Mouse (Mus musculus): ENCODE results near the gene Prkcz. TPM values are rescaled to one million over a fixed set of nuclear protein-coding genes. Genes with fewer than 3 reads are reported as not detected.

The Prkcz gene
- polyA plus RNA-seq, 1 experiment from 2014 or later, result 9.2 TPM

DNA sequence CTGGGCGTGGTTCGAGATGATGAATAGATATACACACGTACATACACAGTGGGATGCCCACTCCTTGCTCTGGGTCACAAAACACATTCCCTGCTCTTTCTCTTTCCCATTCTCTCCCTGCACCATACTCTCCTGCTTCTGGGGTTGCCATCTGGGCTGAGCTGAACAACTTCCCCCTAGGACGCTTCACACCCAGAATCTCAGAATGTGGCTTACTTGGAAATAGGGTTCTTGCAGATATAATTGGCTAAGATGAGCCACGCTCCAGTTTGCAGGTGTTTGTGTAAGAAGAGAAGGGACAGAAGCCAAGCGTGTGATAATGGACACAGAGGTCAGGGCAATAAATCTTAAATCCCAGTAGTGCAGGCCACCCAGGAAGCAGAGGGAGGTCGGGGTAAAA is 20.8 kb upstream of the Prkcz start:
- H3K9ac ChIP-seq, result no peak overlapping the region
- H3K27me3 ChIP-seq, result peaks cover 36% of the 10 kb centered on the region
- no peak overlapping the region for H3K27ac ChIP-seq
- no peak overlapping the region for H3K4me3 ChIP-seq
- H3K4me2 ChIP-seq (replicated peaks), result no peak overlapping the region
- no peak for ATAC-seq (ENCODE audit: low FRiP score, low read depth)
- H3K36me3 ChIP-seq, result no peaks in the 10 kb centered on the region
- no peaks in the 10 kb centered on the region for H3K9me3 ChIP-seq
- WGBS, result 38% methylated on average over 7 of the region's 7 CpGs
- no peaks in the 10 kb centered on the region for H3K4me1 ChIP-seq

DNA sequence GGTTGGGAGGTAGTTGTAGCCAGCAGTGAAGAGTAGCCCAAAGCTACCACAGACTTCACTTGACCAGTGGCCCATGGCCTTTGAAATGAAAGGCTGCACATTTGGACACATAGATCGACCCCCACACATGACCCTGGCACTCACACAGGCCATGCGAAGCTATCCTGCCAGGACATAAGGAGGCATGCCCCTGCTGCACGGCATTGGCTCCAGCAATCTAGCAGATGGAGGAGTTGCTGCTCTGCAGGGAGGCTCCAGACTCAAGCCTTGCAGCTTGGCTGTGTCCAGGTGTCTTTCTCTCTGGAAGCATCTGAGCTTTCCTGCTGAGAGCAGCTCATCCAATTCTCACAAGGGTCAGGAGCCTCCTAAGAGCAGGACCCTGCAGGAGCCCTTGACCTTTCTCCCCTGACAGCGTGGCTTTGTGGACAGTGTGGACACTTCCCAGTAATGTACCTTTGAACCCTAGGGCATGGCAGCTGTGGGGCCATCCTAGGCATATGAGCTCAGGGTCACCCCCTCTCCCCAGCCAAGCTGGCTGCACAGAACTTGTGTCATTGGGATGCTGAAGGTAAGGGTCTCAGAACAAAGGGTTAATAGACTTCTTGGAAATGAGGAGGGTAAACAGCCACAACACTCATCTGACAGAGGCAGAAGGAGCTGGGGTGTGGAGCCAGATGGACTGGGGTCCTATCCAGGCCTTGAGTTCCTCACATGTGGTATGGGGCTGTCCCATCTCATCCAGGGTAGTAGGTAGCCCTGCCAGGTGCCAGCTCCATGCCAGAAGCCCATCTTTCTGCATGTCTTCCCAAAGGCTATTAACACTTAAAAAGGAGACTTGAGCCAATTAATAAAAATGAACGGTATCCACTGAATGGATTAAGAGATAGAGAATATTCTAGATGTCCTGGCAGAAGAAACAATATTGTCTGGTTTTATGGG is 10.9 kb upstream of the Prkcz start:
- Histone ChIP-seq H3K27me3 (peaks cover 18% of the 10 kb centered on the region), H3K9me3 (no peaks in the 10 kb centered on the region; the same call in 1 of the 2 replicates), H3K9ac (no peak overlapping the region), H3K27ac (no peak overlapping the region), H3K4me3 (no peak overlapping the region), H3K4me2 (replicated peaks) (no peak overlapping the region), H3K4me1 (no peaks in the 10 kb centered on the region), H3K36me3 (no peaks in the 10 kb centered on the region)
- 81% methylated on average over 5 of the region's 5 CpGs for WGBS
- ATAC-seq (ENCODE audit: low FRiP score, low read depth), result no peak

DNA sequence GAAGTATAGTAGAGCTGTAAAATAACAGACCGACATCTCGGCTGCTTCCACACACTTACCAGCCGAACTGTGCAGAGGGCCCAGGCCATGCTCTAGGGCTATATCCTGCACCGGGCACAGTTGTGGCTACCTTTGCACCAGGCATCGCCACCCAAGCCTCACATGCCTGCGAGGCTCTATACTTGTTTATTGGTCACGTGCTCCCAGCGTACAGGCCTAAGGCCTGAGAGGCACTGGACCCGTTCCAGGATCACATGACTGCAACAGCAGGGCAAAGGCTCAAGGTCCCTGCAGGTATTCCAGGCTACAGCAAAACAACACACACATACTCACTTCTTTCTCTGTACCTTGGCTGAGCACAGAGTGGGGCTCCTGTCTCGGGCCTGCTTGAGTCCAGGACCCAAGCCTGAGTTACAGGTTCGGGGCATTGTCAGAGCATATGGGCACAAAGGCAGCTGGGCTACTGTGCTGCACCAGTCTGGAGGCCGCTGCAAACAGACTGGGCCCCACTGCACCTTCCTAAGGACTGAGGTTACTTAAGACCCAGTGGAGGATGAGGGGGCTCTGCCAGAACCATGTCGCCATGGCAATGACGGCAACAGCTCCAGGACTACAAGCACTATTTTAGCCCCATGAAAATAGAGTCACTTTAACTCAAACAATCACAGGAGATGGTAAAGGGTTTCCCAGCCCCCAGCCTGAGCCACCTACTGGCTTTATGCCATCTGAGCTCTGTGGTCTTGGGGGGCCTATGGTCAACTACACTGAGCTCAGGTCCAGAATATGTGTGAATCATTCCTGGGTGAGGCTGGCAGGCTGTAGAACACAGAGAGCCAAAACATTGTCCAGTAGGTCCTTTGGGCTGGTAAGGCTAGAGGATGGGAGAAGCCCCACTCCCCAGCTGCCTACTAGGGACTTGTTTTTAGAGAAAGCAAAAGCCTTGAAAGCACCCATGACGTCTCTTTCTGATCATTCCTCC is 9.9 kb upstream of the Prkcz start:
- Histone ChIP-seq H3K4me1 (no peaks in the 10 kb centered on the region), H3K4me2 (replicated peaks) (no peak overlapping the region), H3K27ac (no peak overlapping the region), H3K36me3 (no peaks in the 10 kb centered on the region), H3K9ac (no peak overlapping the region), H3K27me3 (peaks cover 21% of the 10 kb centered on the region), H3K4me3 (no peak overlapping the region), H3K9me3 (no peaks in the 10 kb centered on the region; the same call in 1 of the 2 replicates)
- WGBS, result 81% methylated on average over 15 of the region's 15 CpGs
- ATAC-seq (ENCODE audit: low FRiP score, low read depth), result no peak

DNA sequence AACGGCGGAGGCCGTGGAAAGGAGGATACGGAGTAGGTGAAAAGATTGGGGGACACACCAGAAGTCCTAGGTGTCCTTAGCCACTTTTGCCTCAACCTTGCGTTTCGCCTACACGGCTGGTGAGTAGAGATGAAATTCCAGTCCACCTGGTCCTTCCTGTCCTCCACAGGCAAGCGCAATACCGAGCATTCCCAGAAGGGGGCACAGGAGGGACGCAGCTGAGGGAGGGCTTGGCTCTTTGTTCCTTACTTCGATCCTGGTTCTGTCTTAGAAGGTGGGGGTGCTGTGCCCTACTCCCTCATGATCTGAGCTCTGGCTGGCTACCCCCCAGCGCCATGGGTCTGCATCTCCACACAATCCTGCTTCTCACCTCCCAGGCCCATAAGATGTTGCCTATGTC is 7.5 kb upstream of the Prkcz start:
- Histone ChIP-seq H3K27me3 (peaks cover 41% of the 10 kb centered on the region), H3K4me2 (replicated peaks) (no peak overlapping the region)

DNA sequence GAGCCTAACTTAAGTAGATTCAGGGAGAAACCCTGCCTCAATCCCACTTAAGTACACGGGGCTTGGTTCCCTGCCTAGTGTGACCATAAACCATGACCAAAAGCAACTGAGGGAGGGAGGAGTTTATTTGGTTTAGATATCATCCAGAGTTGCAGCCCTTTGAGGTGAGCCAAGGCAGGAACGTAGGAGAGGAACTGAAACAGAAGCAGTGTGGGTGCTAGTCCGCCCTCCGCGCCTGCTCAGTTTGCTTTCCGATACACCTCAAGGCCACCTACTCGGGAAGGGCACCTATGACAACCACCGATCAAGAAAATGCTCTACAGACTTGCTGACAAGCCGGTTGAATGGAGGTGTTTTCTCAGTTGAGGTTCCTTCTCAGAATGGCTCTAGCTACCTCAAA is 6.6 kb upstream of the Prkcz start:
- no peak overlapping the region for H3K9ac ChIP-seq
- no peak for ATAC-seq (ENCODE audit: low FRiP score, low read depth)
- H3K4me3 ChIP-seq, result no peak overlapping the region
- H3K4me1 ChIP-seq, result no peaks in the 10 kb centered on the region
- no peaks in the 10 kb centered on the region for H3K9me3 ChIP-seq
- no peak overlapping the region for H3K27ac ChIP-seq
- no peaks in the 10 kb centered on the region for H3K36me3 ChIP-seq
- no peak overlapping the region for H3K4me2 ChIP-seq (replicated peaks)
- WGBS, result 87% methylated on average over 9 of the region's 9 CpGs
- peaks cover 51% of the 10 kb centered on the region for H3K27me3 ChIP-seq

More for the DNA sequence above, 7.5 kb upstream of the Prkcz start:
- no peak for ATAC-seq (ENCODE audit: low FRiP score, low read depth)
- 31% methylated on average over 12 of the region's 12 CpGs for WGBS
- Histone ChIP-seq H3K9me3 (no peaks in the 10 kb centered on the region), H3K9ac (no peak overlapping the region), H3K4me1 (no peaks in the 10 kb centered on the region), H3K36me3 (no peaks in the 10 kb centered on the region), H3K4me3 (no peak overlapping the region), H3K27ac (no peak overlapping the region)

DNA sequence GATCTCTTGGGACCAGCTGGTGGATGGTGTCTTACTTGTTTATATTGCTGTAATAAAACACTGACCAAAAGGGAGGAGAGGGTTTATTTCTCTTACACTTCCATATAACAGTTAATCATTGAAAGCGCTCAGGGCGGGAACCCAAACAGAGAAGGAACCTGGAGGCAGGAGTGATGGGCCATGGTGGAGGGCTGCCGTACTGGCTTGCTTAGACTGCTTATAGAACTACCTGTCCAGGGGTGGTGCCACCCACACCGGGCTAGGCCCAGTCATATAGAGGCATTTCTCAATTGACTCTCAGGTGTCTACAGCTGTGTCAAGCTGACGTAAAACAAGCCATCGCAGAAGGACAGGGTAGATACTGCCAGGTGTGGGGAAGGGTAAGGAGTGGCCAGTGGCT is 5.6 kb upstream of the Prkcz start:
- no peak overlapping the region for H3K27ac ChIP-seq
- H3K9me3 ChIP-seq, result no peaks in the 10 kb centered on the region
- 56% methylated on average over 6 of the region's 6 CpGs for WGBS
- H3K9ac ChIP-seq, result no peak overlapping the region
- no peak overlapping the region for H3K4me3 ChIP-seq
- no peaks in the 10 kb centered on the region for H3K36me3 ChIP-seq
- H3K4me1 ChIP-seq, result peaks cover 3% of the 10 kb centered on the region; the same call in 1 of the 2 replicates
- no peak overlapping the region for H3K4me2 ChIP-seq (replicated peaks)
- ATAC-seq (ENCODE audit: low FRiP score, low read depth), result no peak
- peaks cover 60% of the 10 kb centered on the region for H3K27me3 ChIP-seq

DNA sequence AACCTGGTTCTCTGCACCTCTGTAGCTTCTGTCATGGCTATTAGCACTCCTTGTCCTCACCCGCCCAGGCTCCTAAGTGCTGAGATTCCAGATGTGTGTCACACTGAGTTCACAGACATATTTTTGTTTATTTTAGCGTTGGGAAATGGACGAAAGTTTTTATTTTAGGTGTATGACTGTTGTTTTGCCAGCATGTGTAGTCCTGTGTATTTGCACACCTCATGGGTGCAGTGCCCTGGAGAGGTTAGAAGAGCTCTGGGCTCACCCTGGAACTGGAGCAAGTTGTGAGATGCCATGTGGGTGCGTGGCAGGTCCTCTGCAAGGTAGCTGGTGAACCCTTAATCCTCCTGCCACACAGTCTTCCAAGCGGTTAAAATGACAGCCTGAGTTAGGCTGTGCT is 1.3 kb upstream of the Prkcz start:
- 39% methylated on average over 5 of the region's 5 CpGs for WGBS
- no peak overlapping the region for H3K4me3 ChIP-seq

DNA sequence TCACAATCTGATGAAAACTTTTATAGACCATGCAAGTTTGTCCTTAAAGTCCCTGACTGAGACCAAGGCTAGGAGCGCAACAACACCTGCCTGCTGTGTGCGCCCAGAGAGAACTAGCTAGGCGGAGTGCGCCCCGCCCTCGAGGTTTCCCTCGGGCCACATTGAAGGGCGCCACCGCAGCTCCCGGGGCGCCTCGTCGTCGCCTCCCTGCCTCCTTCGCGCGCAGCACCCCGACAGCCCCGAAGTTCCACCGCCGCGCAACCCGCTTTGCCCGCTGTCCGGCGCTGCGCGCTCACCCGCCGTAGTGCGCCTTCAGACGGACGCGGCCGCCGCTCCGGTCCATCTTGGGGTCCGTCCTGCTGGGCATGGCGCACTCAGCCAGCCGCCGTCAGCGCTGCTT is 305 bp downstream of the Prkcz start:
- ATAC-seq (ENCODE audit: low FRiP score, low read depth), result no peak
- H3K4me1 ChIP-seq, result peaks cover 15% of the 10 kb centered on the region
- H3K4me3 ChIP-seq, result peak overlapping the region; percentile 50
- H3K9me3 ChIP-seq, result no peaks in the 10 kb centered on the region
- H3K27ac ChIP-seq, result no peak overlapping the region
- H3K4me2 ChIP-seq (replicated peaks), result peak overlapping the region; percentile 69
- WGBS, result 1% methylated on average over 42 of the region's 42 CpGs
- 0 out of 2 replicates have a peak overlapping the region, but pooled peaks have one; percentile 40 for H3K9ac ChIP-seq
- H3K36me3 ChIP-seq, result no peaks in the 10 kb centered on the region
- peaks cover 93% of the 10 kb centered on the region for H3K27me3 ChIP-seq

More for the DNA sequence above, 1.3 kb upstream of the Prkcz start:
- no peak for ATAC-seq (ENCODE audit: low FRiP score, low read depth)
- Histone ChIP-seq H3K9ac (no peak overlapping the region), H3K36me3 (no peaks in the 10 kb centered on the region), H3K9me3 (no peaks in the 10 kb centered on the region), H3K4me1 (peaks cover 12% of the 10 kb centered on the region; the same call in 1 of the 2 replicates), H3K27me3 (peaks cover 100% of the 10 kb centered on the region), H3K27ac (no peak overlapping the region), H3K4me2 (replicated peaks) (no peak overlapping the region)

DNA sequence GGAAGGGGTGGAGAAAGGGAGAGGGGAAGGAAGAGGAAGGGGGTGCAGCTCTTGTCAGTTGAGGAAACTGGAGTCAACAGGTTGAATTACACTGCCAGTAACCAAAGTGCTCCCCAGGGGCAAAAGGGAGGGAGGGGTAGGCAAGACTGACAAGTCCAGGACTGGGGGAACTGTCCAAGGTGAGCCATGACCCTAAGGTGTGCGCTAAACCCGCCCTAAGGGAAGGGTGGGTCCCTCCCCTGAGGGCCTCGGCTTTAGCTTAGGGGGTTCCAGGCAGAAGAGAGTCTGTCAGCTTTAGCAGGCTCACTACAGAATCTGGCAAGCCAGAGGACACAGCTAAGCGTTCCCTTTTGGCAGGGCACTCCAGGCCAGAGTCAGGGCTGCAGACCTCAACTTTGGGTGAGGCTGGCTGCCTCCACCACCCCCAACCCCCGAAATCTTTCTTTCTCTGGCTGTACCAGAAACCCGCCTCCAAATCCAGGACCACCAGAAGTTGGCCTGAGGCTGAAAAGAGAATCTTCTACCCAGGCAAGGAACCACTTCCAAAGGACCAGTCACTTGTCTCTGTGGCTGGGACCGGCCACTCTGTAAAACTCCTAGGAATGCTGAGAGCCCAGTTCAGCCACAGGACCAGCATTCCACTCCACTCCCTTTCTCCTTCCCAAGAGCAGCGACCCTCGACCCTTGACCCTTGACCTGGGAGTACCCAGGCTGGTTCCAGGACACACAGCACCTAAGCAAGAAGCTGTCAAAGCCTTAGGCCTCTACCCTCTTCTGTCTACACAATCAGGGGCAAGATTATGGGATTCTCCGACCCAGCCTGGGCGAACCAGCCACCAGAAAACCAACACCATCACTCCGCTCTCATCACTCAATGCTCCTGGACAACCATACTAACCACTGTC is 1.3 kb downstream of the Prkcz start:
- peaks cover 83% of the 10 kb centered on the region for H3K27me3 ChIP-seq
- 44% methylated on average over 12 of the region's 12 CpGs for WGBS
- H3K4me2 ChIP-seq (replicated peaks), result no peak overlapping the region
- ATAC-seq (ENCODE audit: low FRiP score, low read depth), result no peak
- peaks cover 16% of the 10 kb centered on the region for H3K4me1 ChIP-seq
- H3K4me3 ChIP-seq, result no peak overlapping the region
- H3K9me3 ChIP-seq, result no peaks in the 10 kb centered on the region
- H3K9ac ChIP-seq, result no peak overlapping the region
- no peak overlapping the region for H3K27ac ChIP-seq
- no peaks in the 10 kb centered on the region for H3K36me3 ChIP-seq

DNA sequence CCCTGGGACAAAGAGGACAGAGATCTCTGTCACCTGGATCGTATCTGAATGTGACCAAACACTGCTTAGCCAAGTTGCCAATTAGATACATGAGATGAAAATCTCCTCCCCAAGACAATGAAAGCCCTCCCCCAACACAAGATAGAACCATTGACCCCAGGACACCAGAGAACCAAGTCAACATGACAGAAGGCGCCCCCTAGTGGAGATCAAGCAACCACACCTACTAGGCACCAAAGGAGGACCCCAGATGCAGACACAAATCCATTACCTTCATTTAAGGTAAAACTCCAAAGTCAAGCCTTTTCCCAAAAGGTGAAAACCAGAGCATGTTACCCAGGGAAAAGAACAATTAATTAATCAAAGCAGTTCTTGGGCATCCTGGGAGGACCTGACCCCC is 3.6 kb downstream of the Prkcz start:
- peaks cover 16% of the 10 kb centered on the region for H3K4me1 ChIP-seq
- ATAC-seq (ENCODE audit: low FRiP score, low read depth), result no peak
- peaks cover 70% of the 10 kb centered on the region for H3K27me3 ChIP-seq

DNA sequence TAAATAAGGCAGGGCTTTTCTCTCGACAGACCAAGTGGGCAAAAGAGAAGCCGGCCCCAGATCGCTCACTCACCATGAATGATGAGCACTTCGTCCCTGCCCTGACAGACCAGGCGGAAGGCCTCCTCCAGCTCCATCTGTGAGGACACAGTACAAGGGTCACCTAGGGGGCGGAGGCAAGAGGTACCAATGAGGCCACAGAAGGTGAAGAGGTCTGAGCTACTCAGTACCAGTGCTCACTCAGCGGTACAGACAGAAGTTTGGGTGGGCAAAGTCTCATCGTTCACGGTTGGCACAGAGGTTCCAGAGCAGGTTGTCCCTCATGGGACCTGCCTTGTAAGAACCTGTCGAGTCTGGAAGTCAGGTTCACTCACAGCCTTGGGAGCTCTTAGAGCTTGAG is 4.8 kb downstream of the Prkcz start:
- Histone ChIP-seq H3K4me3 (no peak overlapping the region), H3K4me1 (peaks cover 9% of the 10 kb centered on the region), H3K9ac (no peak overlapping the region), H3K27me3 (peaks cover 58% of the 10 kb centered on the region), H3K9me3 (no peaks in the 10 kb centered on the region), H3K4me2 (replicated peaks) (no peak overlapping the region), H3K27ac (no peak overlapping the region), H3K36me3 (no peaks in the 10 kb centered on the region)
- ATAC-seq (ENCODE audit: low FRiP score, low read depth), result no peak
- WGBS, result 88% methylated on average over 10 of the region's 10 CpGs

More for the DNA sequence above, 3.6 kb downstream of the Prkcz start:
- Histone ChIP-seq H3K27ac (no peak overlapping the region), H3K36me3 (no peaks in the 10 kb centered on the region), H3K9me3 (no peaks in the 10 kb centered on the region), H3K9ac (no peak overlapping the region), H3K4me3 (no peak overlapping the region), H3K4me2 (replicated peaks) (no peak overlapping the region)
- 51% methylated on average over 2 of the region's 2 CpGs for WGBS
